Mouse (Mus musculus): ENCODE data around the gene Iffo2. TPM values are rescaled to one million over a fixed set of nuclear protein-coding genes. Genes with fewer than 3 reads are reported as not detected.

Gene Iffo2
- polyA plus RNA-seq, 1 experiment, result 3.6 TPM

DNA sequence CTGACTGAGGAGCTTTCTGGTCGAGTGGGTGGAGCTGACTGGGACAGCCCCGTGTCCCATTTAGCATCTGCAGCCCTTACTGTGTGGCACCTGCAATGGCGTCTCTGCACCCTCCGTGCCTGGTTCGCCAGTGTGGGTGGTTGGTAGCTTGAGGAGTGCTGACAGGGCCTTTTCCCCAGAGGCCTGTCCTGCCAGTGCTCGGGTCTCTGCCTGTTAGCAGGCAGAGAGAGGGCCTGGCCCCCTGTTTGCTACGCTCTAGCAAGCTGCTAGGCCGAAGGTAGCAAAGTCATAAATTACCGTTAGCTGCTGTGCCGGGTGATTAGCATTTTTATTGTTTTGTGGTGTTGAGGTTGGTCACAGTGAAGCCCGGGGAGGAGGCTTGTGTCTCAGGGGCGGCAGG, 109.5 kb downstream of the Iffo2 start:
- Histone ChIP-seq H3K27ac (ENCODE audit: insufficient read depth, low read depth, low read length) (no peak overlapping the region), H3K4me1 (ENCODE audit: control insufficient read depth, insufficient read depth, low read length) (peaks cover 10% of the 10 kb centered on the region), H3K36me3 (ENCODE audit: control insufficient read depth, insufficient read depth, low read length) (peaks cover 1% of the 10 kb centered on the region), H3K4me3 (ENCODE audit: insufficient read depth, low read depth, low read length) (no peak overlapping the region), H3K27me3 (replicated peaks; ENCODE audit: control insufficient read depth, insufficient read depth, low read length) (no peaks in the 10 kb centered on the region)
- TF ChIP-seq CTCF (conservative IDR thresholded peaks at IDR 0.05; ENCODE audit: insufficient read depth, insufficient read length, low read depth, low read length) (no peak), POLR2A (IDR thresholded peaks at IDR 0.05; ENCODE audit: low read depth, low read length) (no peak)
- DNase-seq, result peak; percentile 55
- WGBS, result 26% methylated on average over 12 of the region's 12 CpGs

DNA sequence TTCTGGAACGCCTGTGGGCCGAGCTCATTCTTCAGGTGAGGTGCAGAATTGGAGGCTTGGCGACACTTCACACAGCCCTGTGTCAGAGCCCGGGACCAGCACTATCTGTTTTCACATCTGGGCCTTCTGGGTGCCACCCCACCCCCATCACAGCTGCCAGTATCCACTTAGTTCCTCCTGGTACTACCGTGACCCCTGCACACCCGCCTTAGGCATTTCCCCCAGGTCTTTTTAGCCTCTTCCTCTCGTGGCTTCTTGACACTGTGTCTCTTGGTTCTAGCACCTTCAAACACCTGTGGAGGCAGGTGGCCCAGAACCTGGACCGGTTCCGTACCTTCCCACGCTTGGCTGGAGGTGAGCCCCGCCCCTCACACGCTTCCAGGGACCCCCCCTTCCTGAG, 110.0 kb downstream of the Iffo2 start:
- TF ChIP-seq CTCF (conservative IDR thresholded peaks at IDR 0.05; ENCODE audit: insufficient read depth, insufficient read length, low read depth, low read length), result no peak
- TF ChIP-seq POLR2A (IDR thresholded peaks at IDR 0.05; ENCODE audit: low read depth, low read length), result no peak
- H3K4me3 ChIP-seq (ENCODE audit: insufficient read depth, low read depth, low read length), result no peak overlapping the region
- H3K27ac ChIP-seq (ENCODE audit: insufficient read depth, low read depth, low read length), result no peak overlapping the region
- no peaks in the 10 kb centered on the region for H3K27me3 ChIP-seq (replicated peaks; ENCODE audit: control insufficient read depth, insufficient read depth, low read length)
- 48% methylated on average over 12 of the region's 12 CpGs for WGBS
- H3K4me1 ChIP-seq (ENCODE audit: control insufficient read depth, insufficient read depth, low read length), result peaks cover 10% of the 10 kb centered on the region
- no peak for DNase-seq
- peaks cover 3% of the 10 kb centered on the region for H3K36me3 ChIP-seq (ENCODE audit: control insufficient read depth, insufficient read depth, low read length)

DNA sequence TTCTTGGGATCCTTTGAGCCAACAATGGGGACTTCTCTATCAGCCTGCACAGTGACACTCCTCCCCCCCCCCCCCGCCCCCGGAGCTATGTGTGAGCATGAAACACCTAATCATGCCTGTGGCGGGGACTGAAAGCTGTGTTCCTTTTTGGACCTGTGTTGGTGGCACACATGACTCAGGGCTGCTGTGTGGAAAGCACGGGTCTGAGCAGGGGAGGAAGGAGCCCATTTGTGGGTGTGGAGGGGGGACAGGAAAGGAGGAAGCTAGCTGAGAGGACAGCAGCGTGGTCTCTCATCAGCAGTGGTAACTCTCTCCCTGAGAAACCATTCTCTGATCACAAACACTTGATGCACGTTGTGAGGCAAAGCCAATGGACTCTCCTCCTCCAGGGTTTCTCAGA, 110.4 kb downstream of the Iffo2 start:
- Histone ChIP-seq H3K36me3 (ENCODE audit: control insufficient read depth, insufficient read depth, low read length) (peaks cover 3% of the 10 kb centered on the region), H3K4me3 (ENCODE audit: insufficient read depth, low read depth, low read length) (no peak overlapping the region), H3K27me3 (replicated peaks; ENCODE audit: control insufficient read depth, insufficient read depth, low read length) (no peaks in the 10 kb centered on the region), H3K4me1 (ENCODE audit: control insufficient read depth, insufficient read depth, low read length) (peaks cover 10% of the 10 kb centered on the region), H3K27ac (ENCODE audit: insufficient read depth, low read depth, low read length) (no peak overlapping the region)
- DNase-seq, result no peak
- TF ChIP-seq CTCF (conservative IDR thresholded peaks at IDR 0.05; ENCODE audit: insufficient read depth, insufficient read length, low read depth, low read length), result no peak
- TF ChIP-seq POLR2A (IDR thresholded peaks at IDR 0.05; ENCODE audit: low read depth, low read length), result no peak
- WGBS, result 63% methylated on average over 6 of the region's 6 CpGs

DNA sequence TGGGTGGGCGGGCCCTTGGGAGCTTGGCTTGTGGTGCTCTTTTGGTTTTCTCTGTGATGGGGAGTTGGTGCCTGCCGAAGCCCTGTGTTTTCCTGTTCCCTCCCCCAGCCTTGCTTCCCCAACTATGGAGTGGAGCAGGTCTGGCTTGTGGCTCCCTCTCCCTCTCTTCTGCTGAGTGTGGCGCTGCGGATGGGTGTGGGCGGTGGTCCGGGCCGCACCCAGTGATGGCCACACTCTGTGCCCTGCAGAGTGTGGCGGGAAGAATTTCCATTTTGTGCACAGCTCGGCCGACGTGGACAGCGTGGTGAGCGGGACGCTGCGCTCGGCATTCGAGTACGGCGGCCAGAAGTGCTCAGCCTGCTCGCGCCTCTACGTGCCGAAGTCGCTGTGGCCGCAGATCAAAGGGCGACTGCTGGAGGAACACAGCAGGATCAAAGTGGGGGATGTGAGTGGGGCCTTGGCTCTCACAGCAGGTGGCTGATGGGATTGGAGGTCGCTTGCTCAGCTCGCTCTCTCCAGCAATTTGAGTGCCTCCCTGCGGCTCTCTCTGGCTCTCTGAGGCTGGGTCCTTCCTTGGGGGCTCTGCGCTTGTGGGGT, 111.6 kb downstream of the Iffo2 start:
- no peak for TF ChIP-seq CTCF (conservative IDR thresholded peaks at IDR 0.05; ENCODE audit: insufficient read depth, insufficient read length, low read depth, low read length)
- no peak for TF ChIP-seq POLR2A (IDR thresholded peaks at IDR 0.05; ENCODE audit: low read depth, low read length)
- WGBS, result 51% methylated on average over 30 of the region's 30 CpGs
- Histone ChIP-seq H3K27ac (ENCODE audit: insufficient read depth, low read depth, low read length) (no peak overlapping the region), H3K36me3 (ENCODE audit: control insufficient read depth, insufficient read depth, low read length) (peaks cover 6% of the 10 kb centered on the region), H3K4me1 (ENCODE audit: control insufficient read depth, insufficient read depth, low read length) (peaks cover 10% of the 10 kb centered on the region), H3K27me3 (replicated peaks; ENCODE audit: control insufficient read depth, insufficient read depth, low read length) (no peaks in the 10 kb centered on the region), H3K4me3 (ENCODE audit: insufficient read depth, low read depth, low read length) (no peak overlapping the region)
- no peak for DNase-seq

DNA sequence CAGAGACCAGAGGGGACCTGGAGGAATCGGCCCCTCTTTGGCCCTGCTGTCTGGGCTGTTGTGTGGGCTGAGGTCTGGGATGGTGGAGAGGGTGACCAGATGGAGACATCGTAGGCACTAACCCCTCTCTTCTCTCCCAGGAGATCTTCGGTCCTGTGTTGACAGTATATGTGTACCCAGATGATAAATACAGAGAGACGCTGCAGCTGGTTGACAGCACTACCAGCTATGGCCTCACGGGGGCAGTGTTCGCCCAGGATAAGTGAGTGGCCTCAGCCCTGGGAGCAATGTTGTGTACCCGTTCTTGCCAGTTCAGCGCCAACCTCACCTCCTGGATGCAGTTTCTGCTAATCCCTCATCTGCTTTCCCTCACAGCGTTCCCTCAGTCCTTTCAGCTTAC, 113.6 kb downstream of the Iffo2 start:
- WGBS, result 21% methylated on average over 9 of the region's 9 CpGs
- H3K36me3 ChIP-seq (ENCODE audit: control insufficient read depth, insufficient read depth, low read length), result peaks cover 12% of the 10 kb centered on the region
- DNase-seq, result peak; percentile 67
- peaks cover 5% of the 10 kb centered on the region; the same call in 1 of the 2 replicates for H3K4me1 ChIP-seq (ENCODE audit: control insufficient read depth, insufficient read depth, low read length)
- H3K4me3 ChIP-seq (ENCODE audit: insufficient read depth, low read depth, low read length), result no peak overlapping the region
- H3K27ac ChIP-seq (ENCODE audit: insufficient read depth, low read depth, low read length), result no peak overlapping the region
- no peaks in the 10 kb centered on the region for H3K27me3 ChIP-seq (replicated peaks; ENCODE audit: control insufficient read depth, insufficient read depth, low read length)
- no peak for TF ChIP-seq POLR2A (IDR thresholded peaks at IDR 0.05; ENCODE audit: low read depth, low read length)
- TF ChIP-seq CTCF (conservative IDR thresholded peaks at IDR 0.05; ENCODE audit: insufficient read depth, insufficient read length, low read depth, low read length), result peak; percentile 90

DNA sequence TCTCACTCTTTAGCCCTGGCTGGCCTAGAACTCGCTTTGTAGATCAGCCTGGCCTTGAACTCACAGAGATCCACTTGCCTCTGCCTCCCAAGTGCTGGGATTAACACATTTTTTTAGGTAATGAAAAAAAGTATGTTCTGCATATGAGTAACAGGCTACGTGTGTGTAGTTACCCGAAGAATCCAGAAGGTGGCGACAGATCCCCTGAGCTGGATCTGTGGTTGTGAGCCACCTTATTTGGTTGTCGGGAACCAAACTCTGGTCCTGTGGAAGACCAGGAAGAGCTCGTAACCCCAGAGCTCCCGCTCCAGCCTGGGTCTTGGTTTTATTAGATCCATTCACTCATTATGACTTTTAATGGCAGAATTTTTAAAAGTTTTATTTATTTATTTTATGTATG, 116.6 kb downstream of the Iffo2 start:
- Histone ChIP-seq H3K4me1 (ENCODE audit: control insufficient read depth, insufficient read depth, low read length) (no peaks in the 10 kb centered on the region), H3K36me3 (ENCODE audit: control insufficient read depth, insufficient read depth, low read length) (peaks cover 12% of the 10 kb centered on the region), H3K27ac (ENCODE audit: insufficient read depth, low read depth, low read length) (no peak overlapping the region), H3K4me3 (ENCODE audit: insufficient read depth, low read depth, low read length) (no peak overlapping the region), H3K27me3 (replicated peaks; ENCODE audit: control insufficient read depth, insufficient read depth, low read length) (no peaks in the 10 kb centered on the region)
- no peak for DNase-seq
- TF ChIP-seq CTCF (conservative IDR thresholded peaks at IDR 0.05; ENCODE audit: insufficient read depth, insufficient read length, low read depth, low read length) (peak; percentile 47), POLR2A (IDR thresholded peaks at IDR 0.05; ENCODE audit: low read depth, low read length) (no peak)
- WGBS, result 93% methylated on average over 7 of the region's 7 CpGs

DNA sequence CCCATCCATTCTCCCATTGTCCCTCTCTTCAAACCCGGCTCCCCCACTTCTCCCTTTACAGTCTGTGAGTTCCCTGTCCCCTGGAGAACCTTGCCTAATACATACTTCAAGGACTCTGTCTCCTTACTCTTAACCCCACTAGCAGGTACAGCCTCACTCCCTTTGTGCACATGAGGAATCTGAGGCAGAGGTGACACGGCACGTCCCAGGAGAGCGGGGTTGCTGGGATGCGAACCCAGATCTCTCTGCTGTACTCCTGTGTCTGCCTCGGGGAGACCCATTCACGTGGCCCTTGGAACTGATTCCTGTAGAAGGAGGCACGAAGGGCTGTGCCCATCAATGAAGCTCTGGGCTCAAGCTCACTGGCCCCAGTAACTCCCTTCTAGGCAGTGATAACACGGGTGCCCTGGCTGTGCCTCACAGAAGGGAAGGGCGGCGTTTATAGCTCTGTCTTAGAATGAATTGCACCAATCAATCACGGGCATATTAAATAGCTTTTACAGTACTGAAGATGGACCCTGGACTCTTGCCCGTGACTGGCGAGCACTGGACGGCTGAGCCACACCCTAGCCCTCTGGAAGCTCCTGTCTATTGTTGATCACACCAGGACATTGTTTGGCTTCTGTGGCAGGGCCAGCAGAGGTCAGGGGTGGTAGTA, 119.9 kb downstream of the Iffo2 start:
- no peak for DNase-seq
- WGBS, result 65% methylated on average over 15 of the region's 15 CpGs
- H3K27me3 ChIP-seq (replicated peaks; ENCODE audit: control insufficient read depth, insufficient read depth, low read length), result no peaks in the 10 kb centered on the region

More for the DNA sequence above, 119.9 kb downstream of the Iffo2 start:
- Histone ChIP-seq H3K4me1 (ENCODE audit: control insufficient read depth, insufficient read depth, low read length) (no peaks in the 10 kb centered on the region), H3K4me3 (ENCODE audit: insufficient read depth, low read depth, low read length) (no peak overlapping the region), H3K36me3 (ENCODE audit: control insufficient read depth, insufficient read depth, low read length) (peaks cover 9% of the 10 kb centered on the region; the same call in 1 of the 2 replicates), H3K27ac (ENCODE audit: insufficient read depth, low read depth, low read length) (no peak overlapping the region)
- TF ChIP-seq CTCF (conservative IDR thresholded peaks at IDR 0.05; ENCODE audit: insufficient read depth, insufficient read length, low read depth, low read length), result no peak
- TF ChIP-seq POLR2A (IDR thresholded peaks at IDR 0.05; ENCODE audit: low read depth, low read length), result no peak
